Mouse (Mus musculus): ENCODE measurements around the gene Sestd1. TPM values are rescaled to one million over a fixed set of nuclear protein-coding genes. Genes with fewer than 3 reads are reported as not detected.

The Sestd1 gene
- polyA plus RNA-seq, 1 experiment: 11.3 TPM

DNA sequence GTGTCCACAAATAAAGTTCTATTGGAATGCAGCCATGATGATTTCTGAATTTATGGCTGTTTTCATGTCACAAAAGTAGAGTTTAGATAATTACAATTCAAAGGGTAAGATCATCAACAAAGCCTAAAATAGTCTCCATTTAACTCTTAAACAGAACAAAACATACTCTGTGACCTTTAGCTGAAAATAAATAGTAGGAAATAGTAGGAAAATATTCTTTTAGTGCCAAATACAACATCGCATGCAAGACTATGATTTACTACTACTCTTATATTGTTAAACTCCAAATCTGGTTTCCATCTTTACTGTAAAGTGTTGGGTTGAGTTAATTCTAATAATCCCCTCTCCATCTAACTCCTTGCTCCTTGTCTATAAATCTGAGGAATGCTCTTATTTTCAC is 147.0 kb downstream of the Sestd1 start:
- no peak for TF ChIP-seq E2F4 (IDR thresholded peaks at IDR 0.05; ENCODE audit: insufficient read depth)
- TF ChIP-seq REST (IDR thresholded peaks at IDR 0.05; ENCODE audit: insufficient read depth, insufficient read length): no peak
- TF ChIP-seq TCF3 (IDR thresholded peaks at IDR 0.05; ENCODE audit: insufficient read length, low read depth): no peak
- TF ChIP-seq TCF12 (IDR thresholded peaks at IDR 0.05; ENCODE audit: insufficient read depth, poor library complexity, severe bottlenecking): no peak
- no peak for TF ChIP-seq SRF (IDR thresholded peaks at IDR 0.05; ENCODE audit: control insufficient read depth, insufficient read length, low read depth)
- no peak for TF ChIP-seq CEBPB (IDR thresholded peaks at IDR 0.05; ENCODE audit: insufficient read depth, poor library complexity, severe bottlenecking)
- TF ChIP-seq MAX (IDR thresholded peaks at IDR 0.05; ENCODE audit: low read depth): no peak
- no peak for TF ChIP-seq POLR2A (IDR thresholded peaks at IDR 0.05; ENCODE audit: insufficient read length, low read depth)
- TF ChIP-seq POLR2AphosphoS2 (IDR thresholded peaks at IDR 0.05; ENCODE audit: insufficient read length, low read depth): no peak
- no peak for TF ChIP-seq MYOG (IDR thresholded peaks at IDR 0.05; ENCODE audit: control insufficient read depth in 1 of 3, insufficient read depth in 1 of 3, insufficient read length in 2 of 3, low read depth in 2 of 3)
- TF ChIP-seq USF1 (IDR thresholded peaks at IDR 0.05; ENCODE audit: low read depth): no peak
- no peak for TF ChIP-seq MYOD1 (IDR thresholded peaks at IDR 0.05; ENCODE audit: control insufficient read depth in 1 of 3, insufficient read length in 2 of 3, low read depth in 2 of 3)
- H3ac ChIP-seq (ENCODE audit: control insufficient read depth, insufficient read length): no peak overlapping the region

More for the DNA sequence above, 147.0 kb downstream of the Sestd1 start:
- no peak overlapping the region for H3K4me3 ChIP-seq
- H3K27me3 ChIP-seq (ENCODE audit: control insufficient read depth, insufficient read depth, insufficient read length): no peaks in the 10 kb centered on the region
- no peak overlapping the region for H3K4me2 ChIP-seq (ENCODE audit: low read depth)
- peaks cover 4% of the 10 kb centered on the region for H3K79me2 ChIP-seq (ENCODE audit: control insufficient read depth, insufficient read depth)
- H3K36me3 ChIP-seq (ENCODE audit: control insufficient read depth, insufficient read depth): peaks cover 10% of the 10 kb centered on the region

Other genes starting within 250 kb of the Sestd1 start
- 43.2 TPM for gene Ccdc141, start 110.0 kb downstream of the Sestd1 start, polyA plus RNA-seq (2012; fragmentation: generic; extraction: Trizol)

All from myocyte (in vitro differentiated cells).